1 mouse cellular context compared by ENCODE assay signal in the genomic region with DNA sequence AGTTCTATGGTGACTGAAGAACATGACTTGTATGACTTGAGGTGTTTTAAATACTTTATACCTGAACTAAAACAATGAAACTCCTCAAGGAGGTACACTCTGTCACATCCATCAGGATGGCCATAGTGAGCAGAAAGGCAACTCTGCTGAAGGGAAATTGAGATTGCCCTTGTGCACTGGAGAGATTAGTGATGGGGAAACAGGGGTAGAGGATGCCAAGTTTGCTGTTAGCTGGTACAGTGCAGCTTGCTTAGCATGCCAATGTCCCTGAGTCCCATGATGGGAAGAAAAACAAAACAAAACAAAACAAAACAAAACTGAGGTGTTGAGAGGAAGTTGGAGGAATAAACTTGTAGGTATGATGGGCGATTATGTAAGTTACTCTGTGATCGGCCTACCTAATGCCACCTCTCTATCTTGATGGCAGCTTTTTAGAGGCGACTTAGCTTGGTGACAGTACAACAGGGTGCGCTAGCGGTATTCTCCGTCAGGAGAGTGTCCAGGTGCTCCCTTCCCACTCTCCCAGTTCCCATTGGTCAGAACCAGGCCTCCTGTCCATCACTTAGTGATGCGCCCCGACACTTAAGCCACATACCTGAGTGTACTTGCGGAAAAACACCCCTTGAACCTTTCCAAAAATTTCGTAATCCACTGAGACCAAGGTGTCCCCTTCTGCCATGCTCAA.
TF ChIP-seq lines count a peak whose summit lies in the region.

No protein-coding gene starts in this region.

TF ChIP-seq in MEL, 35 proteins besides CTCF, POLR2A, EP300 and RAD21:
- no peak for TF ChIP-seq MAZ (IDR thresholded peaks at IDR 0.05; ENCODE audit: low read depth, low read length)
TF ChIP-seq in MEL: peak in this region for 0.
